Mouse (Mus musculus) megakaryocyte, embryonic 14.5 days (primary cell): ENCODE measurements around the gene Cldn4.

ENCODE experiments used
- FLI1 ChIP-seq: IDR thresholded peaks from 2 replicates; pipeline ENCODE4 v1.6.1; 2012; ENCODE audit warnings: low read length, inconsistent platforms, mixed read lengths
- GATA1 ChIP-seq: IDR thresholded peaks from 3 replicates; pipeline ENCODE4 v1.6.1; 2012; ENCODE audit warnings: mixed read lengths, low read length, inconsistent platforms, borderline replicate concordance

DNA sequence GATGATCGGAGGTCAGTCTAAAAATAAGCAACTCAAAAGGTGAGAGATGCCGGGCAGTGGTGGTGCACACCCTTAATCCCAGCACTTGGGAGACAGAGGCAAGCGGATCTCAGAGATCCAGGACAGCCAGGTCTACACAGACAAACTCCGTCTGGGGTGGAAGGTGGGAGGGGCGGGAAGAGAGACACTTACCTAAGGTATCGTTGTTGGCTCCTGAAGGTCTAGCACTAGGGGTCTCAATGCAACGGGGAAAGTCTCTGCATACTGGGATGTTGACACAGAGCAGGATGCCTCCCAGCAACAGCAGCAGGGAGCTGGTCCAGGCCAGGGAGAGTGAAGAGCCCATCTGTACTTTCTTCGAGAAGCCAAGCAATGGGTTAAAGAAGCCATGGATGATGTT is 32.2 kb downstream of the Cldn4 start:
- no peak for TF ChIP-seq GATA1
- TF ChIP-seq FLI1 = no peak
